Mouse (Mus musculus) cortical plate, adult 2 months (tissue): Measurements from ENCODE around the gene Nap1l4. TPM values are rescaled to one million over a fixed set of nuclear protein-coding genes. Genes with fewer than 3 reads are reported as not detected.

ENCODE experiments used
- H3K27ac ChIP-seq: fragments of 200-500 bp; 2 replicates; pipeline ENCODE4 v1.5.1; 2012; ENCODE audit warnings: low read length, control low read depth, inconsistent platforms; ENCODE audit not compliant: insufficient read depth
- H3K4me1 ChIP-seq: fragments of 200-500 bp; 2 replicates; pipeline ENCODE4 v1.6.1; 2011; ENCODE audit warnings: low read length; ENCODE audit not compliant: control insufficient read depth, insufficient read depth
- H3K4me3 ChIP-seq: fragments of 200-500 bp; 2 replicates; pipeline ENCODE4 v1.5.1; 2011; ENCODE audit warnings: mild to moderate bottlenecking, low read length, control low read depth; ENCODE audit not compliant: insufficient read depth
- CTCF ChIP-seq: fragments of 200-500 bp; IDR thresholded peaks from 2 replicates; pipeline ENCODE4 v1.5.1; 2011; ENCODE audit warnings: mild to moderate bottlenecking, control low read depth, low read length; ENCODE audit not compliant: insufficient read depth; ENCODE audit errors: extremely low read depth
- POLR2A ChIP-seq: fragments of 200-500 bp; IDR thresholded peaks from 2 replicates; pipeline ENCODE4 v1.6.1; 2011; ENCODE audit warnings: mild to moderate bottlenecking, low read length, control low read depth; ENCODE audit not compliant: insufficient read depth; ENCODE audit errors: extremely low read depth
- polyA plus RNA-seq: library from polyadenylated mRNA; depleted of rRNA; stranded (reverse); fragments of >200 nt; gene quantifications from 2 replicates; pipeline ENCODE4 v1.2.3, GENCODE M21; 2012

The Nap1l4 gene
- polyA plus RNA-seq, 1 experiment, result 130 TPM

GRCm38 (mm10) chr7:143506271-143506670, 42.6 kb downstream of the Nap1l4 start:
- no peak overlapping the region for H3K4me3 ChIP-seq
- no peaks in the 10 kb centered on the region for H3K4me1 ChIP-seq
- no peak overlapping the region for H3K27ac ChIP-seq
- TF ChIP-seq POLR2A, result no peak
- TF ChIP-seq CTCF, result no peak

GRCm38 (mm10) chr7:143505823-143506222, 43.1 kb downstream of the Nap1l4 start:
- no peak overlapping the region for H3K27ac ChIP-seq
- H3K4me1 ChIP-seq, result no peaks in the 10 kb centered on the region
- TF ChIP-seq CTCF, result peak; percentile 48
- no peak for TF ChIP-seq POLR2A
- no peak overlapping the region for H3K4me3 ChIP-seq

GRCm38 (mm10) chr7:143505411-143505810, 43.5 kb downstream of the Nap1l4 start:
- no peak overlapping the region for H3K27ac ChIP-seq
- no peaks in the 10 kb centered on the region for H3K4me1 ChIP-seq
- no peak overlapping the region for H3K4me3 ChIP-seq
- no peak for TF ChIP-seq CTCF
- TF ChIP-seq POLR2A, result no peak

- Histone ChIP-seq H3K4me1 (no peaks in the 10 kb centered on the region), H3K27ac (no peak overlapping the region), H3K4me3 (no peak overlapping the region)
- no peak for TF ChIP-seq POLR2A
Measured at GRCm38 (mm10) chr7:143503926-143504325, 45.0 kb downstream of the Nap1l4 start.

- TF ChIP-seq POLR2A (no peak), CTCF (no peak)
- Histone ChIP-seq H3K4me1 (no peaks in the 10 kb centered on the region), H3K4me3 (peak within 1 kb of the TSS; percentile 36), H3K27ac (no peak within 1 kb of the TSS)
Measured at GRCm38 (mm10) chr7:143502418-143503200, 46.3 kb downstream of the Nap1l4 start, which contains the start of gene Phlda2. Gene Phlda2 (minus strand): TSS chr7:143503150.

GRCm38 (mm10) chr7:143501643-143502417, 47.1 kb downstream of the Nap1l4 start:
- Histone ChIP-seq H3K4me3 (peak overlapping the region; percentile 36), H3K27ac (no peak overlapping the region), H3K4me1 (no peaks in the 10 kb centered on the region)
- no peak for TF ChIP-seq POLR2A
- no peak for TF ChIP-seq CTCF

- TF ChIP-seq POLR2A, result no peak
- no peak for TF ChIP-seq CTCF
- no peak overlapping the region for H3K4me3 ChIP-seq
- no peaks in the 10 kb centered on the region for H3K4me1 ChIP-seq
- no peak overlapping the region for H3K27ac ChIP-seq
Measured at GRCm38 (mm10) chr7:143500912-143501311, 48.0 kb downstream of the Nap1l4 start.

- no peak overlapping the region for H3K4me3 ChIP-seq
- TF ChIP-seq CTCF (no peak), POLR2A (no peak)
- H3K27ac ChIP-seq, result no peak overlapping the region
- no peaks in the 10 kb centered on the region for H3K4me1 ChIP-seq
Measured at GRCm38 (mm10) chr7:143498584-143498983, 50.3 kb downstream of the Nap1l4 start.

GRCm38 (mm10) chr7:143495104-143495961, 53.6 kb downstream of the Nap1l4 start:
- TF ChIP-seq POLR2A, result no peak
- TF ChIP-seq CTCF, result no peak
- Histone ChIP-seq H3K27ac (no peak overlapping the region), H3K4me1 (no peaks in the 10 kb centered on the region), H3K4me3 (no peak overlapping the region)
